Mouse (Mus musculus) midbrain, embryonic 15.5 days (tissue): ENCODE results near the gene C1ql4. TPM values are rescaled to one million over a fixed set of nuclear protein-coding genes. Genes with fewer than 3 reads are reported as not detected.
A peak's percentile ranks its signal among the peaks of the same experiment; 100 is the strongest.
"Not testable (repeated sequence)": the region's sequence is repeated elsewhere in the genome, so short reads cannot be mapped to it uniquely, and the experiment has no call there.

Experiments
- ATAC-seq: fragments of 200-750 bp; cut with Nextera tagmentation; replicated peaks from 2 replicates; pipeline ENCODE4 v1.8.0; 2017; ENCODE audit warnings: moderate TSS enrichment
- H3K27ac ChIP-seq: fragments of 300-500 bp; sonication (generic); 2 replicates; pipeline ENCODE4 v1.5.1; 2015; ENCODE audit warnings: mild to moderate bottlenecking, inconsistent platforms
- H3K27me3 ChIP-seq: fragments of 300-500 bp; sonication (generic); replicated peaks from 2 replicates; pipeline ENCODE4 v1.6.1; 2015; ENCODE audit warnings: inconsistent platforms
- H3K36me3 ChIP-seq: fragments of 300-500 bp; sonication (generic); replicated peaks from 2 replicates; pipeline ENCODE4 v1.6.1; 2015; ENCODE audit warnings: inconsistent platforms
- H3K4me1 ChIP-seq: fragments of 300-500 bp; sonication (generic); 2 replicates; pipeline ENCODE4 v1.6.1; 2015; ENCODE audit warnings: inconsistent platforms
- H3K4me2 ChIP-seq: fragments of 300-500 bp; sonication (generic); 2 replicates; pipeline ENCODE4 v1.6.1; 2015; ENCODE audit warnings: inconsistent platforms, mild to moderate bottlenecking, moderate library complexity
- H3K4me3 ChIP-seq: fragments of 300-500 bp; sonication (generic); 2 replicates; pipeline ENCODE4 v1.5.1; 2015; ENCODE audit warnings: mild to moderate bottlenecking, inconsistent platforms
- H3K9ac ChIP-seq: fragments of 300-500 bp; sonication (generic); 2 replicates; pipeline ENCODE4 v1.6.1; 2015; ENCODE audit warnings: mild to moderate bottlenecking, inconsistent platforms
- H3K9me3 ChIP-seq: fragments of 300-500 bp; sonication (generic); 2 replicates; pipeline ENCODE4 v1.6.1; 2016; ENCODE audit warnings: inconsistent platforms
- WGBS: fragments of 180-500 bp; shearing (Covaris S2); methylation state at CpG from one replicate; pipeline ENCODE4 v1.1.7; 2015; ENCODE audit warnings: mixed read lengths; 5-methylcytosine and 5-hydroxymethylcytosine counted together
- polyA plus RNA-seq: library from polyadenylated mRNA; unstranded; fragments of >200 nt; fragmentation: Nextera tagmentation; extraction: Ambion mirVana; gene quantifications from 2 replicates; pipeline ENCODE4 v1.2.1, GENCODE M21; 2015

The C1ql4 gene
- polyA plus RNA-seq, 1 experiment from 2014 or later: 12.4 TPM

GRCm38 (mm10) chr15:99082840-99083239 is 4.8 kb downstream of the C1ql4 start:
- 92% methylated on average over 16 of the region's 16 CpGs for WGBS
- H3K4me1 ChIP-seq: peaks cover 5% of the 10 kb centered on the region; the same call in 1 of the 2 replicates
- H3K36me3 ChIP-seq: no peaks in the 10 kb centered on the region
- no peak overlapping the region for H3K9ac ChIP-seq
- peaks cover 36% of the 10 kb centered on the region for H3K27me3 ChIP-seq
- H3K4me2 ChIP-seq: no peak overlapping the region
- no peak overlapping the region for H3K4me3 ChIP-seq
- ATAC-seq: no peak
- no peaks in the 10 kb centered on the region for H3K9me3 ChIP-seq
- H3K27ac ChIP-seq: no peak overlapping the region

GRCm38 (mm10) chr15:99082322-99082721 is 5.3 kb downstream of the C1ql4 start:
- no peaks in the 10 kb centered on the region for H3K36me3 ChIP-seq
- H3K4me1 ChIP-seq: 0 out of 2 replicates have a peak, but pooled peaks cover 2% of the 10 kb centered on the region
- no peak overlapping the region for H3K27ac ChIP-seq
- 94% methylated on average over 12 of the region's 12 CpGs for WGBS
- H3K4me3 ChIP-seq: no peak overlapping the region
- H3K9me3 ChIP-seq: no peaks in the 10 kb centered on the region
- ATAC-seq: no peak
- no peak overlapping the region for H3K9ac ChIP-seq
- H3K27me3 ChIP-seq: peaks cover 31% of the 10 kb centered on the region
- H3K4me2 ChIP-seq: no peak overlapping the region

- 91% methylated on average over 3 of the region's 3 CpGs for WGBS
- no peak overlapping the region for H3K4me2 ChIP-seq
- no peaks in the 10 kb centered on the region for H3K9me3 ChIP-seq
- no peak overlapping the region for H3K9ac ChIP-seq
- no peaks in the 10 kb centered on the region for H3K36me3 ChIP-seq
- H3K4me3 ChIP-seq: no peak overlapping the region
- no peak overlapping the region for H3K27ac ChIP-seq
- H3K27me3 ChIP-seq: peaks cover 11% of the 10 kb centered on the region
- H3K4me1 ChIP-seq: peaks cover 13% of the 10 kb centered on the region
- no peak for ATAC-seq
These were observed 7.8 kb downstream of the C1ql4 start for GRCm38 (mm10) chr15:99079804-99080203.

GRCm38 (mm10) chr15:99078181-99078910 is 9.3 kb downstream of the C1ql4 start:
- no peak overlapping the region for H3K9ac ChIP-seq
- no peak overlapping the region for H3K27ac ChIP-seq
- no peak overlapping the region for H3K4me2 ChIP-seq
- H3K36me3 ChIP-seq: no peaks in the 10 kb centered on the region
- no peaks in the 10 kb centered on the region for H3K27me3 ChIP-seq
- H3K4me1 ChIP-seq: peaks cover 16% of the 10 kb centered on the region
- 88% methylated on average over 15 of the region's 15 CpGs for WGBS
- no peak for ATAC-seq
- H3K4me3 ChIP-seq: no peak overlapping the region
- no peaks in the 10 kb centered on the region for H3K9me3 ChIP-seq

GRCm38 (mm10) chr15:99076011-99076410 is 11.6 kb downstream of the C1ql4 start:
- H3K27me3 ChIP-seq, H3K4me3 ChIP-seq, H3K36me3 ChIP-seq, H3K9ac ChIP-seq, H3K27ac ChIP-seq, H3K9me3 ChIP-seq, ATAC-seq: not testable (repeated sequence)
- peaks cover 16% of the 10 kb centered on the region for H3K4me1 ChIP-seq
- peak overlapping the region; percentile 95; the same call in 1 of the 2 replicates for H3K4me2 ChIP-seq
- WGBS: 98% methylated on average over 3 of the region's 3 CpGs

- ATAC-seq: peak; percentile 99
- Histone ChIP-seq H3K9ac (peak overlapping the region; percentile 81), H3K4me2 (peak overlapping the region; percentile 95), H3K36me3 (no peaks in the 10 kb centered on the region), H3K4me3 (peak overlapping the region; percentile 50), H3K27me3 (no peaks in the 10 kb centered on the region), H3K4me1 (peaks cover 16% of the 10 kb centered on the region), H3K9me3 (no peaks in the 10 kb centered on the region), H3K27ac (peak overlapping the region; percentile 98)
- under 1% methylated on average over 44 of the region's 44 CpGs for WGBS
These were observed 12.8 kb downstream of the C1ql4 start for GRCm38 (mm10) chr15:99074600-99075333.

- H3K36me3 ChIP-seq: no peaks in the 10 kb centered on the region
- peak within 1 kb of the TSS; percentile 98 for H3K27ac ChIP-seq
- H3K27me3 ChIP-seq: no peaks in the 10 kb centered on the region
- peak within 1 kb of the TSS; percentile 81 for H3K9ac ChIP-seq
- H3K4me2 ChIP-seq: peak within 1 kb of the TSS; percentile 95
- H3K9me3 ChIP-seq: no peaks in the 10 kb centered on the region
- ATAC-seq: peak; percentile 51
- H3K4me3 ChIP-seq: peak within 1 kb of the TSS; percentile 50
- H3K4me1 ChIP-seq: peaks cover 16% of the 10 kb centered on the region
- 25% methylated on average over 9 of the region's 9 CpGs for WGBS
These were observed 13.5 kb downstream of the C1ql4 start, which contains the start of gene Troap for GRCm38 (mm10) chr15:99074019-99074599. TSS of gene Troap (plus strand) at chr15:99074575.

- no peaks in the 10 kb centered on the region for H3K9me3 ChIP-seq
- 81% methylated on average over 1 of the region's 1 CpGs for WGBS
- no peak overlapping the region for H3K9ac ChIP-seq
- H3K4me1 ChIP-seq: peaks cover 16% of the 10 kb centered on the region
- no peak overlapping the region for H3K4me2 ChIP-seq
- no peaks in the 10 kb centered on the region for H3K27me3 ChIP-seq
- no peak for ATAC-seq
- H3K27ac ChIP-seq: no peak overlapping the region
- no peak overlapping the region for H3K4me3 ChIP-seq
- H3K36me3 ChIP-seq: no peaks in the 10 kb centered on the region
These were observed 15.6 kb downstream of the C1ql4 start for GRCm38 (mm10) chr15:99071988-99072387.

- H3K27me3 ChIP-seq: 0 out of 2 replicates have a peak, but pooled peaks cover 5% of the 10 kb centered on the region
- H3K9ac ChIP-seq: no peak overlapping the region
- H3K36me3 ChIP-seq: no peaks in the 10 kb centered on the region
- 84% methylated on average over 12 of the region's 12 CpGs for WGBS
- H3K27ac ChIP-seq: no peak overlapping the region
- H3K4me3 ChIP-seq: no peak overlapping the region
- no peak for ATAC-seq
- H3K4me1 ChIP-seq: no peaks in the 10 kb centered on the region
- H3K4me2 ChIP-seq: no peak overlapping the region
- no peaks in the 10 kb centered on the region for H3K9me3 ChIP-seq
These were observed 22.0 kb downstream of the C1ql4 start for GRCm38 (mm10) chr15:99065557-99066165.

- H3K4me1 ChIP-seq: peaks cover 29% of the 10 kb centered on the region
- H3K36me3 ChIP-seq: no peaks in the 10 kb centered on the region
- no peak overlapping the region for H3K4me3 ChIP-seq
- no peak overlapping the region for H3K9ac ChIP-seq
- H3K27ac ChIP-seq: no peak overlapping the region
- H3K27me3 ChIP-seq: peaks cover 73% of the 10 kb centered on the region
- H3K9me3 ChIP-seq: no peaks in the 10 kb centered on the region
- no peak for ATAC-seq
- 9% methylated on average over 14 of the region's 14 CpGs for WGBS
- H3K4me2 ChIP-seq: peak overlapping the region; percentile 60
These were observed 31.3 kb downstream of the C1ql4 start for GRCm38 (mm10) chr15:99056332-99056731.

GRCm38 (mm10) chr15:99055511-99055961 is 32.1 kb downstream of the C1ql4 start:
- Histone ChIP-seq H3K9me3 (no peaks in the 10 kb centered on the region), H3K4me1 (peaks cover 29% of the 10 kb centered on the region), H3K9ac (0 out of 2 replicates have a peak overlapping the region, but pooled peaks have one; percentile 7), H3K27ac (no peak overlapping the region), H3K36me3 (no peaks in the 10 kb centered on the region), H3K27me3 (peaks cover 70% of the 10 kb centered on the region), H3K4me3 (peak overlapping the region; percentile 31), H3K4me2 (peak overlapping the region; percentile 60)
- under 1% methylated on average over 37 of the region's 37 CpGs for WGBS
- ATAC-seq: no peak

- Histone ChIP-seq H3K36me3 (no peaks in the 10 kb centered on the region), H3K4me1 (peaks cover 29% of the 10 kb centered on the region), H3K27me3 (peaks cover 70% of the 10 kb centered on the region), H3K27ac (no peak within 1 kb of the TSS), H3K9ac (0 out of 2 replicates have a peak within 1 kb of the TSS, but pooled peaks have one; percentile 7), H3K9me3 (no peaks in the 10 kb centered on the region), H3K4me2 (peak within 1 kb of the TSS; percentile 60), H3K4me3 (peak within 1 kb of the TSS; percentile 31)
- WGBS: 4% methylated on average over 30 of the region's 30 CpGs
- ATAC-seq: no peak
These were observed 32.6 kb downstream of the C1ql4 start, which contains the start of gene Prph for GRCm38 (mm10) chr15:99055040-99055439. TSS of gene Prph (plus strand) at chr15:99055174.
